Mouse (Mus musculus): ENCODE results near the gene Hps4. TPM values are rescaled to one million over a fixed set of nuclear protein-coding genes. Genes with fewer than 3 reads are reported as not detected.

Gene Hps4
- total RNA-seq (2017), result 11.3 and 12.0 TPM in 2 replicates

DNA sequence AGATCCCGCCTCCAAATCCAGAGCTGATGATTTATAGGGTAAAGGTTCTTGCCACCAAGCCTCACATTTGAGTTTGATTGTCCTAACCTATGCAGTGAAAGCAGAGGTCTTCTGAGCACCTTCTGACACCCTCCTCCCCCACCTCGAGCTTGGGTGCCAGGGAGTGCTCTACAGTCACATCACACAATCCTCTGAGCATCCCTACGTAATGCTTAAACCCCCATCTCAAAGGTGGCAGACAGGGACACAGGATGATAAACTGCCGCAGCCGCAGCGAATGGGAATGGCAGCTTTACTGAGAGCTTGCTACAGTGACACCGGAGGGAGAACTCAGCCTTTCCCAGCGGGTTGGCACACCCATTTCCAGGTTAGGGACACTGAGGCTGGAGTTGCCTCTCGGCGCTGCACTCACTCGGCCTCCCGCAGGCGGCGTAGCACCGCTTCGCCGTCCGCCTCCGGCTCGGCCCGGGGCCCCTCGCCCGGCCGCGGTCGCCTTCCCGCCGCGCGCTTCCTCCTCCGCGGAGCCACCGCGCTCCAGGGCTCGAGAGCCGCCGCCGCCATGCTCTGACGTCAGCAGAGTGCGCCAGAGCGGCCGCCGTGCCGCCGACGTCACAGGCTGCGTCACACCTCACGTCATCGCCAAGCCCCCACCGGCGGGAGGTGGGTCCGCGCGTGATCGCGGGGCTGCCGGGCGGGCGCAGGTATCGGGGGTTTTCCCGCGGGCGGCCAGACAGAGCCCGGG, at the start of gene Hps4, which contains the start of gene Srrd:
TSS of gene Hps4 (plus strand) at position 621 of the 742 bp plus-strand sequence.
TSS of gene Srrd (minus strand) at position 578 of the 742 bp plus-strand sequence.
- ATAC-seq (replicated peaks in 1 of 2; ENCODE audit: insufficient read depth in 1 of 2, low FRiP score in 2 of 2, low TSS enrichment in 1 of 2, low read depth in 1 of 2, poor library complexity in 2 of 2, severe bottlenecking in 2 of 2), result peak; percentile 44 to 79

DNA sequence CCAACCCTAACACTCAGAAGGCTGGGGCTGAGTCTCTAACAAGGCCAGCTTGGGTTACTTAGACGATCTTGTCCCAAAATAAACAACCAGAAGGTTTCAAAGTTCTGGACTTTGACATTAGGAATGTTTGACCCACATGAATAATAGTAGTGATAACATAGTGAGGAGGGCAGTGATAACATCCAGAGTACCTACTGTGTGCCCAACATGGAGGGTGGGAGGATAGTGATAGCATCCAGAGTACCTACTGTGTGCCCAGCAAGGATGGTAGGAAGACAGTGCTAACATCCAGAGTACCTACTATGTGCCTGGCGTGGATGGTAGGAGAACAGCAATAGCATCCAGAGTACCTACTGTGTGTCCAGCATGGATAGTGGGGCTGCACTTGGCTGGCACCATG, 49.1 kb upstream of the Hps4 start:
- ATAC-seq (replicated peaks in 1 of 2; ENCODE audit: insufficient read depth in 1 of 2, low FRiP score in 2 of 2, low TSS enrichment in 1 of 2, low read depth in 1 of 2, poor library complexity in 2 of 2, severe bottlenecking in 2 of 2), result no peak

DNA sequence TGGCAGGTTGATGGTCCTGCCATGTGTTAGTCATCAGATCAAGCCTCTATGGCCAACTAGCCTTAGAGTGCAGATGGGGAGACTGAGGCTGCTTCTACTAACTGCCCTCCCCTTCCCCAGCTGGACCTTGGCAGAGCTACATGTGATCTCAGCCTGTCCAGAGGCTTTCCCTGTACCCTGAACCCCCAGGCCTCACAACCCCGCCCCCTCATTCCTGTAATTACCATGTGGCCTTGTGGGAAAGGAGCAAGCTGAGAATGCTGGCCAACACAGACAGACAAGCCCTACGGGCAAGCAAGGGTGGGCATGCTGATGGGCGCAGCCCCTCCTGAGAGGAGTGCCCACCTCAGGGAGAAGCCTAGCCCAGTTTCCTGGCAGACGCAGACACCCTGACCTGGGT, 48.2 kb upstream of the Hps4 start:
- no peak for ATAC-seq (replicated peaks in 1 of 2; ENCODE audit: insufficient read depth in 1 of 2, low FRiP score in 2 of 2, low TSS enrichment in 1 of 2, low read depth in 1 of 2, poor library complexity in 2 of 2, severe bottlenecking in 2 of 2)

DNA sequence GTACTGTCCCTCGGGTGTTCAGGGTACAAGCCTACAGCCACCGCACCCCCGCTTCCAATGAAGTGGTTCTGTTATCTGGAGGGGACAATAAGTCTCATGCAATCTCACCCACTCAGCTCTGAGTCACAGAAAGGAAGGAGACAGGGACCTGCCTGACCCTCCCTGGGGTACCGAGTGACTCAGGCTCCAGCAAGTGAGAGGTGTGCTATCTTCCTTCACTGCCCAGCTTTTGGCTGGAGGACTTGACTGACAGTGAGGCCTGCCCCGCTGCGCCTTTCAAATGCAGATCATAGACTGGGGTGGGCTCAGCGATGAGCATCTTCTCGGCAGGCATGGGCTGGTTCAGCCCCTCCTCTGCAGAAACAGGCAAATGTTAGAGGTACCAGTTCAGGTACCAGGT, 47.7 kb upstream of the Hps4 start:
- ATAC-seq (replicated peaks in 1 of 2; ENCODE audit: insufficient read depth in 1 of 2, low FRiP score in 2 of 2, low TSS enrichment in 1 of 2, low read depth in 1 of 2, poor library complexity in 2 of 2, severe bottlenecking in 2 of 2), result no peak

DNA sequence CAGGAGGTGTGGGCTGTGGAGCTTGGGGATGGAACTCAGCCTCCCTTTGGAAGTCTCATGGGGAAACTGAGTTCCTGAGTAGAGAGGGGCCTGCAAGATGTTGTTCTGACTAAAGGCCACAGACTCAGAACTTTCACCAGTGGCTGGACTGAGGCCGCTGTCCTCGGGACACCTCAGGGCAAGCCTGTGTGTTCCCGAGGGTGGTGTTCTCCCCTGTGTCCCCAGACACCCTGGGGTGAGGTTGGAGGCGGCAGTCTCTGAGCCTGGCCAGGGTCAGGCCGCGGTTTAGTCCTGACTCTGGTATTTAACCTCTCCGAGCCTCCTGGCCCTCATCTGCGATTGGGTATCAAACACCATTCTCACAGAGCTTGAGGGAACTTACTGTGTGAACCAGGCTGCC, 47.3 kb upstream of the Hps4 start:
- ATAC-seq (replicated peaks in 1 of 2; ENCODE audit: insufficient read depth in 1 of 2, low FRiP score in 2 of 2, low TSS enrichment in 1 of 2, low read depth in 1 of 2, poor library complexity in 2 of 2, severe bottlenecking in 2 of 2), result no peak

DNA sequence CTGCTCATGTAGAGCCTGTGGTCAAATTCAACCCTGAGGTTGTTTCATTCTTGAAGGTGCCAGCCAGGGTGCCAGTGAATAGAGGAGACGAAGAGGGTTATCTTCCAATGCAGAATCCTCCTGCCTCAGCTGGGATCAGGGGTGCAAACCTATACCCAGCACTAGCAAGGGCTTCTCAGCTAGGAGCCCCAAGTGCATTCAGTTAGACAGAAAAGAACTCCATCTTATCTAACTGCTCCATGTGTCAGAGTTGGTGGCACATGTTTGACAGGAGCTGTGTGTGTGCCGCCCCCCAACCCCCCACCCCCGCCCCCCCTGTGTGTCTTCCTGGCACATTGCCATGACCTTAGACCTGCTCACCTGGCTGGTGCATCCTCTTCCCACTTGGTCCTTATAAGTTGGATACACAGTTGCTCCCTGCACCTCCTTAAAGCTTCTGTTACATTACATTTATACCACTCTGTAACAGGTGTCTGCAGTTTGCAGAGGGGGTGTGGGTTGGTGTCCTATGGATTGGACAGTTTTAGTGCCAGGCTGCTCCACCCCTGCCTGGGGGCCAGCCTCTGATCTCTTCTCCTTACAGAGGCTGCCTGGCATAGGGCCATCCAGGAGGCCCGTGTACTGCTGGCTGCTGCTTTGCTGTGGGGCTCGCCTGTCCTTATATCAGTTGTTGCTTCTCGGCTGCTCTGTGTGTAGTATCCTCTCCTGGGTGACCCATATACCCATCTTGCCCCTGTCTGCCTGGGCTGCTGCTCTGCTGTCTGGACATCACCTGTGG, 46.3 kb upstream of the Hps4 start:
- ATAC-seq (replicated peaks in 1 of 2; ENCODE audit: insufficient read depth in 1 of 2, low FRiP score in 2 of 2, low TSS enrichment in 1 of 2, low read depth in 1 of 2, poor library complexity in 2 of 2, severe bottlenecking in 2 of 2), result peak; percentile 19 to 23; a peak in 2 of 4 replicates

DNA sequence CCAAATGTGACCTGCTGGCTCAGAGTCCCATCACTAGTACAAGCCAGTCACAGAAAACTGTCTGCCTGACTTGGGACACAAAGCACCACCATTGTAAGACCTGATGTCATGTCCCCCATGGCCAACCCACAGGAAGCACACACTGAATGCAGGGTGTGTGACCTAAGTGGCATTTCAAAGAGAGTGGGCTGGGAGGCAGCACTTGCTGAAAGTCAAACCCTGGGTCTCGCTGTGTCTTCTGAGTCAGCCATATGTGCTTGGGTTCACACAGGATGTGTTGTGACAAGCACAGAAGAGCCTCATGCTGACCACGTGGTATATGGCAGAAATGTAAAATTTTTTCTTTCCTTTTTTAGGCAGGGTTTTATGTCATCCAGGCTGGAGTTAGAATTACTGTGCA, 45.6 kb upstream of the Hps4 start:
- peak; percentile 15 to 20; a peak in 1 of 4 replicates for ATAC-seq (replicated peaks in 1 of 2; ENCODE audit: insufficient read depth in 1 of 2, low FRiP score in 2 of 2, low TSS enrichment in 1 of 2, low read depth in 1 of 2, poor library complexity in 2 of 2, severe bottlenecking in 2 of 2)

DNA sequence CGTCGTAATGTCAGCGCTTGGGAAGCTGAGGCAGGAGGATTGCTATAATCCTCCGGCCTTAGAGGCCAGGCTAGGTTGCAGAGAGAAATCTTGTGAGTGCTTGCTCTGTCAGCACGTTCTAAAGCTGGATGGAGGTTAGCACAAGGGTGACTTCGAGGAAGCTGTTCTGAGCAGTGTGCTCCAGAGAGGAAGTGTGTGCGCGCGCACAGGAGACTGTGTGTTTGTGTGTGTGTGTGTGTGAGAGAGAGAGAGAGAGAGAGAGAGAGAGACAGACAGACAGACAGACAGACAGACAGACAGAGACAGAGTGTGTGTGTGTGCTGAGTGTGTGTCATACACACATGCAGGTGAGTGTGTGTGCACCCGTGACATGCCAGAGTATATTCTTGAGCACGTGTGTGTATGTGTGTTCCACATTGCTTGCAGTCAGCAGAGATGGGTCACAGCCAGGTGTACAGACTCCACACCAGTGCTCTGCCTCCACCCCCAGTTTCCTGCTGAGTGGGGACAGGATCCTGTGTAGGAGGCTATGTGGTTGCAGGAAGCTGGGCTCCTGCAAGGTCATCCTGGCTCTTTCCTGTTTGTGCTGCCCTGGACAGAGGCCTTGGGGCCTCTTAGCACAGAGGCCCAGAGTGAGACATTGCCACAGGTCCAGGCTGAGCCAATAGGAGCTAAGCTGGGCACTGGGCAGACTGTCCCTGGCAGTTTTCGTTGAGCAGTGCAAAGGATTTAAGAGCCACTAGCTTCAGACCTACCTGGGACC, 44.5 kb upstream of the Hps4 start:
- ATAC-seq (replicated peaks in 1 of 2; ENCODE audit: insufficient read depth in 1 of 2, low FRiP score in 2 of 2, low TSS enrichment in 1 of 2, low read depth in 1 of 2, poor library complexity in 2 of 2, severe bottlenecking in 2 of 2), result peak; percentile 49 to 53; a peak in 3 of 4 replicates

DNA sequence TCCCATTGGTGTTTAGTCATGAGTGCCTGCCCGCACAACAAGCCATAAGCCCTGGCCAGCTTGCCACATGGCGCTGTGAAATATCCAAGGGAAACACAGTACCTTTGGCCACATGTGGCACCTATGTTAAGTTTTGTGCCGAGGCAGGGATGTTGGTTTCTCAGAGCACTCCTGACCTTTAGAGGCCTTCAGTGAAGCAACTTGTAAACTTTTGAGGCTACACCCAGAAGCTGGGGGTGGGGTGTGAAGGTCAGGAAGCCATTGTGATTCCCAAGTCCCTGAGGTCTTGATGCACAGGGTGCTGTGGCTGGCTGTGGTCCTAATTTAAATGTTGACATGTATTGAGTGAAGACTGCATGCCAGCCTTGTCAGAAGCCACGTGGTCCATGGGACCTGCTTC, 43.5 kb upstream of the Hps4 start:
- no peak for ATAC-seq (replicated peaks in 1 of 2; ENCODE audit: insufficient read depth in 1 of 2, low FRiP score in 2 of 2, low TSS enrichment in 1 of 2, low read depth in 1 of 2, poor library complexity in 2 of 2, severe bottlenecking in 2 of 2)

DNA sequence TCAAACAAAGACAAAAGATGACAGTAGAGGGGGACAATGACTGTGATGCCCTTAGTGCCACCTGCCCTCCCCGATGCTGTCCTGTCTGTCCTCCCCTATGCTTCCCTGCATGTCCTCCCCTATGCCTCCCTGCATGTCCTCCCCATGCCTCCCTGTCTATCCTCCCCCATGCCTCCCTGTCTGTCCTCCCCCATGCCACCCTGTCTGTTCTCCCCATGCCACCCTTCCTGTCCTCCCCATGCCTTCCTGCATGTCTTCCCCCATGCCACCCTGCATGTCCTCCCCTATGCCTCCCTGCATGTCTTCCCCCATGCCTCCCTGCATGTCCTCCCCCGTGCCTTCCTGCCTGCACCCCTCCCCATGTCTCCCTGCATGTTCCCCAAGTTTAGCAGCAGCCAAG, 42.8 kb upstream of the Hps4 start:
- no peak for ATAC-seq (replicated peaks in 1 of 2; ENCODE audit: insufficient read depth in 1 of 2, low FRiP score in 2 of 2, low TSS enrichment in 1 of 2, low read depth in 1 of 2, poor library complexity in 2 of 2, severe bottlenecking in 2 of 2)

DNA sequence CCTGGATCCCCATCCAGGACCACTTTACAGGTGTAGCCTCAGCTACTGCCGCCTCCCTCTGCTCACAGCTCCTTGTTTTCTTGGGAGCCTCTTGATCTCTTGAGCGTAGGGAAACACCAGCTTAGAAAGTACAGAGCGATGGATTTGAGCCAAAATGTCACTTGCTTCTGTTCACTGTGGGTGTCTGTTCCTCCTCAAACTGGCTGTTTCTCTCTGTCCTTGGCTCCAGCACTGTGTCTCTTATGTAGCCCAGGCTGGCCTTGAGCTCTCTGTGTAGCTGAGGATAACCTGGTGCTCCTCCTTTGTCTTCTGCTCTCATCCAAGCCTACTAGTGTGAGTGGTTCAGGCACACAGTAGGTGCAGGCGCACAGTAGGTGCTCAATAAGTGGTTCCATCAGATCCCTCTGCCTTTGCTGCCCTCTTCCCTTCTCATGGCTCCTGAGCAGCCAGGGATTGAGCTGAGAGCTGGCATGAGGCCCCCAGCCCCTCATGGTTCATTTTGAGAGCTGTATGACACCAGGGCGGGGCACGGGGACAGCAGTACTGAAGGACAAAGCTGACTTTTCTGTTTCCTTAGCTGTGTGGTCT, 42.1 kb upstream of the Hps4 start:
- ATAC-seq (replicated peaks in 1 of 2; ENCODE audit: insufficient read depth in 1 of 2, low FRiP score in 2 of 2, low TSS enrichment in 1 of 2, low read depth in 1 of 2, poor library complexity in 2 of 2, severe bottlenecking in 2 of 2), result no peak

DNA sequence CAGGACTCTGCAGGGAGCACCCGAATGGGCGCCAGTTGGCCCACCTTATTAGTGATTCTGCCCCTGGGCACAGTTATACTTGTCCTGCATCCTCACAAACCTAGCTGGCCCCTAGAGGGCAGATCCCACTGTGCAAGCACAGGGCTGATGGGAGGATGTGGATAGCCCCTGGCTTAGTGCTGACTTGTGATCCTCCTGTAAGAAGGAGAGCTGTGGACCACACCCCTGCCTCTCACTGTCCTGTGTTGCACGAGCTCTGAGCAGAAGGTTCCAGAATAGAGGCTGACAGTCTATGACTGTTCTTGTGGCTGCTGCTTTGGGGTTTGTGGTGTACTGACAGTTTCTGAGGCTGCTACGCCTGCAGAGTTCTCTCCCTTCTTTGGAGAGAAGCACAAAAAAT, 41.2 kb upstream of the Hps4 start:
- no peak for ATAC-seq (replicated peaks in 1 of 2; ENCODE audit: insufficient read depth in 1 of 2, low FRiP score in 2 of 2, low TSS enrichment in 1 of 2, low read depth in 1 of 2, poor library complexity in 2 of 2, severe bottlenecking in 2 of 2)

DNA sequence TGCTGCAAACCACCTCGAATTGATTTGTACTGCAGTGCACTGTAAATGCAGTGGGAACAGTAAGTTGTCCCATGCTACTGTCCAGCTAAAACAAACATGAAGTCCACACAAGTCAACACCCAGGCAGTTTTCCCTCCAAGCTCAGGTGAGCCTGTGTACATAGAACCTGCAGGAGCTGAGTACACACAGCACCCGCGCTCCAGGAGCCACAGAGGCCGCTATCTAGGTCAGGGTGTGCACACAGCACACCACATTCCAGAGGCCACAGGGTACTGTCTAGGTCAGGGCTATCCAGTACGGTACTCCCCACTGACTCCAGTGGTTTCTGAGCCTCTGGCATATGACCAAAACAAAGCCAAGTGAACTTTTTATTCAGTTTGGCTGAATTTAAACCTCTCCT, 40.6 kb upstream of the Hps4 start:
- no peak for ATAC-seq (replicated peaks in 1 of 2; ENCODE audit: insufficient read depth in 1 of 2, low FRiP score in 2 of 2, low TSS enrichment in 1 of 2, low read depth in 1 of 2, poor library complexity in 2 of 2, severe bottlenecking in 2 of 2)

DNA sequence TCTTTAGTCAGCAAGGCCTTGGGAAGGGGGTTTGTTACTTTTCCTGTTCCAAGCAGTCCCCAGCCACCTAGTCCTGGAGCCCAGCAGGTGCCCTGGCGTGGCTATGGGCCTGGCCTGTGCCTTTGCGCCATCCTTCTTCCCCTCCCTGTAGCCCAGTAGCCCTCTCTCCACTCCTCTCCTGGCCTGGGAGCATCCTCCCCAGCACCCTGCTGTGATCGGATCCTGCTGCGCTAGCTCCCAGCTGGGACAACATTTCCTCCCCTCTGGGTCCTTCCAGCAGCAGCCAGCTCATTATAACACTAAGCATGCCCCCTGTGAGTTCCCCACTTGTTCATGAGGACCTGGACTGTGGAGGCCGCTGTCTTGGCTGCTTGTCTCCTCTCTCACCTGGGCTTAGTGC, 37.0 kb upstream of the Hps4 start:
- no peak for ATAC-seq (replicated peaks in 1 of 2; ENCODE audit: insufficient read depth in 1 of 2, low FRiP score in 2 of 2, low TSS enrichment in 1 of 2, low read depth in 1 of 2, poor library complexity in 2 of 2, severe bottlenecking in 2 of 2)

DNA sequence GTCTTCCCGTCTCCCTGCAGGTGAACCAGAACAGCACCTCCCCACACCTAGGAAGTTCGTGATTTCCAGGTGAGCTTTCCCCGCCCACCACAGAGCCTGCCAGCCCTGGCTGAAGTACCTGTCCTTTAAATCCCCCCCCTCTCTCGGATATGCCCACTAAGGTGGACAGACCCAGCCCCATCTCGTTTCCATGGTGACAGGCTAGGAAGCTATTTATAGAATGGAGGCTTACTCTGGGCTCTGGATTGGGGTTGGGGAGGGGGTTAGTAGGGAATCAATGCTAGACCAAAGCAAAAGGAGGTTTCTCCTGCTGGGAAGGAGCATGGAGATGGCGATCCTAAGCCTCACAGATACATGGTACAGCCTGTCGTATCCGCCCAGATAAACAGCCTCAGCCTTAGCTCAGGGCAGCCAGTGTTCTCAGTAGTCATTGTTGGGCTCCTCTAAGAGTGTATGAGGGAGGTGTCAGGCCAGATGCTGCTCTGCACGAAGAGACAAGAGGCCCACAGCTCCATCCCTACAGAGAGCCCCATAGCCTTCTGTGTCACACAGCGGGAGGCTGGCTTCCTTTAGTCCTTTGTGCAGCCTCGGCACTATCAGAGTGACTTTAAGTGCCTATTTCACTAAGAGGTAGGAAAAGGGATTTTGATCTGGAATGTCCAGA, 29.5 kb upstream of the Hps4 start:
- no peak for ATAC-seq (replicated peaks in 1 of 2; ENCODE audit: insufficient read depth in 1 of 2, low FRiP score in 2 of 2, low TSS enrichment in 1 of 2, low read depth in 1 of 2, poor library complexity in 2 of 2, severe bottlenecking in 2 of 2)

DNA sequence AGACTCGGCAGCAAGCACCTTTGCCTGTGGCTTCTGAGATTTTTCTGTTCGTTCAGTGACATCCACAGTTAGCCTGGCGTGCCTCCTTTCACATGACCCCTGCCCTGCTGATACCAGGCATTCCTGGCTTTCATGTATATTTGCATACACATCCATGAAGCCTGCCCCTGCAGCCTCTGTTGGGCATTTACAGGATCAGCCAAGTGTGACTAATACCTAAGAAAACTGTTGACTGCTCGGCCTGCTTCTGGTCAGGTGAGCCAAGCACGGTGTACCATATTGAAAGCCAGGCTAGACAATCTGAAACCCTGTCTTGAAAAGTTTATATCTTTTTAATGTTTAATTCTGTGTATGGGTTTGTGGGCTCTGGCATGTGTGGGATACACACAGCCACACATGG, 26.4 kb upstream of the Hps4 start:
- ATAC-seq (replicated peaks in 1 of 2; ENCODE audit: insufficient read depth in 1 of 2, low FRiP score in 2 of 2, low TSS enrichment in 1 of 2, low read depth in 1 of 2, poor library complexity in 2 of 2, severe bottlenecking in 2 of 2), result no peak

DNA sequence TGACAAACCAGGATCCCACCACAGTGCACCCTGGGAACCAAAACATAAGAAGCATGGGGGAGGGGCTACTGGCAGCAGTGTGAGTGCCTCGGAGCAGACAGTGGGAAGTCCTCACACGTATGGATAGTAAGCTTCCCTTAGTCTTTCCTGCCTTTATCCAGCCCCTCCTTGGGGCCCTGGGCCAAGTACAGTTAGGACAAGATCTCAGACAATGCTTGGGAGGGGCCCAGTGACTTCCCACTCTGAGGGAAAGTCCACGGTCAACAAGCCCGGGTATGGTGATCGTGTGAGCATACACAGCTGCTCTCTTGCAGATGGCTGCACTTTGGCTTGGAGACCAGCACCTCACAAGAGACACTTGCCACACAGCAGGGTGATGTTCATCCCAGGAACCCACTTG, 25.6 kb upstream of the Hps4 start:
- ATAC-seq (replicated peaks in 1 of 2; ENCODE audit: insufficient read depth in 1 of 2, low FRiP score in 2 of 2, low TSS enrichment in 1 of 2, low read depth in 1 of 2, poor library complexity in 2 of 2, severe bottlenecking in 2 of 2), result 0 out of 4 replicates have a peak, but pooled peaks of 1 of the 2 experiments have one; percentile 19

All from hematopoietic stem cell, adult 5-6 weeks (primary cell).